Mouse (Mus musculus) layer of hippocampus, postnatal 14 days (tissue): ENCODE measurements around the gene Plscr3. TPM values are rescaled to one million over a fixed set of nuclear protein-coding genes. Genes with fewer than 3 reads are reported as not detected.

Experiments
- DNase-seq, 2 experiments: peaks; one replicate each; pipeline ENCODE4 v3.0.0; 2021 to 2022; ENCODE audit warnings: low spot score in 2 of 2, mixed read lengths in 1 of 2
- total RNA-seq, 2 experiments: library from RNA; stranded (reverse); gene quantifications; 2 replicates each; pipeline ENCODE4 v1.2.3; 2021

Gene Plscr3
- total RNA-seq, 2 experiments from 2014 or later = 22.0 to 23.3 TPM

DNA sequence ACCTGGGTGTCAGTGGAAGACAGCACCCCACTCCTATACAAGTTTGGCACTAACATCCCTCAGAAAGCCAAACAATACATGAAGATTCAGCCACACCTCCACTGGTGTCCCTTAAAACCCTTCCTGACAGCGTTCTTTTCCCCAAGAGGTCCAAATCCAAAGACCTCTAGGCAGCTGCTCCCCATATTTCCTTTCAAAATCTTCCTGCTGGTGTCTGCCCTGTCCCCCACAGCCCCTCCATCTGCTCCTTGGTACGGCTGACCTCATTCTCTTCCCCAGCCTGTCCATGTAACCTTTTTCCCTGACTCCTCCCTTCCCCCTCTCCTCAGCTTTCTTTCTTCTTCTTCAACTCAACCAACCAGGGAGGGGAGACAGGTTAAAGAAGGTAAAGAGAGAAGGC, 22.7 kb upstream of the Plscr3 start:
- DNase-seq = no peak

DNA sequence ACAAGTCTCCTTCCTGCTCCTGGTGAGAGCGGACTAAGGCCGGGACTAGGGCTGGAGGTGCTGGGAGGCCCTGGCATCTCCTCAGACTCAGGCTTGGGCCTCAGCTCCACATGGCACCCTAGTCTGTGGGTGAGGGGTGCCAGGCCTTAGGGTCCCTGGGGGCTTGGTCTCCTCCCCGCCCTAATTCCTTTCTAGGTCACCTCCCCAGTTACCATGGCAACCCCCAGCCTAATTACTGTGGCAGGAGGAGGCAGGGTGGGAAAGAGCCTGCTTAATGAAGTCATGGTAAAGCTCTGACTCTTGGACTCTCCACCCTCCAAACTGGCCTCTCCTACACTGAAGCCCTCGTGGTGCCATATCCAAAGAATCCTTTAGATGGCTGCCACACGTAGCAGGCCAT, 17.3 kb upstream of the Plscr3 start:
- DNase-seq = no peak

DNA sequence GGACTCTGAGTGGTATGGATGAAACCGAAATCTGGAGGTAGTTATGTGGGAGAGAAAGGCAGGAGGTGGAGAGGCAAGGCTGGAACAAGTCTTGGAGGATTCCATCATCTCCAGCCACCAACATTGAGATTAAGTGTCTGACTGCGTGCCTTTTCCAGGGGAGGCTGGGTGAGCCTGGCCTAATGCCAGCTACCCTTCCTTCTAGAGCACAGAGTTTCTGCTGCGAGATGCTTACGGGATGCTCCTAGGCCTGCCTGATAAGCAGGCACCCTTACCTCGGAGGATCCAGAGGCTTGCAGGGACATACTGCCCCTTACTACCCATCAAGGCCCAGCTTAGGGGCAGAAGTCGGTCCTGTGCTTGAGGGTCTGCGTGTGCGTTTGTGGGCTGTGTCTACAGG, 12.6 kb upstream of the Plscr3 start:
- DNase-seq = no peak

DNA sequence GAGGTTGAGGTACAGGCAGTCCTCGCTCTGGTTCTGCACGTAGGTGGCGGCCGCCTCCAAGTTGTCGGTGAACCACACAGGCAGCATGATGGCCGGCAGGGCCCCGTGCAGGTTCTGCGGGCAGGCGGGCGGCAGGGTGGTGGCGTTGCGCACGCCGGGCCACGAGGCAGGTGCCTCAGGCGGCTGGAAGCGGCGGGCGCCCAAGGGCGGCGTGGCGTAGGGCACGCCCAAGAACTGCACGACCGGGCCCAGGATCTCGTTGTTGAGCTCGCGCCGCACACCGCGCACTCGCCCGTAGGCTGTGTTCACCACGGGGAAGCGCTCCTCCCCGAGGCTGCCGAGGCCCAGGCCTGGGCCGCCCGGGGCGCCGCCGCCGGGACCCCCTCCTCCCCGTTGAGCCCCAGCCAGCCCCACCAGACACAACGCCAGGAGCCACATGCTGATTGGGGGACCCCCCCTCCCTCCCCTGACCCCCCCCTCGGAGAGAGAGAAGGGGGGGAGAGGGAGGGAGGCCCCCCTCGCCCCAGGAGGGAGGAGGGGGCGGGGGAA, 12.1 kb upstream of the Plscr3 start:
- DNase-seq = peak in 1 of 2 experiments; percentile 31

DNA sequence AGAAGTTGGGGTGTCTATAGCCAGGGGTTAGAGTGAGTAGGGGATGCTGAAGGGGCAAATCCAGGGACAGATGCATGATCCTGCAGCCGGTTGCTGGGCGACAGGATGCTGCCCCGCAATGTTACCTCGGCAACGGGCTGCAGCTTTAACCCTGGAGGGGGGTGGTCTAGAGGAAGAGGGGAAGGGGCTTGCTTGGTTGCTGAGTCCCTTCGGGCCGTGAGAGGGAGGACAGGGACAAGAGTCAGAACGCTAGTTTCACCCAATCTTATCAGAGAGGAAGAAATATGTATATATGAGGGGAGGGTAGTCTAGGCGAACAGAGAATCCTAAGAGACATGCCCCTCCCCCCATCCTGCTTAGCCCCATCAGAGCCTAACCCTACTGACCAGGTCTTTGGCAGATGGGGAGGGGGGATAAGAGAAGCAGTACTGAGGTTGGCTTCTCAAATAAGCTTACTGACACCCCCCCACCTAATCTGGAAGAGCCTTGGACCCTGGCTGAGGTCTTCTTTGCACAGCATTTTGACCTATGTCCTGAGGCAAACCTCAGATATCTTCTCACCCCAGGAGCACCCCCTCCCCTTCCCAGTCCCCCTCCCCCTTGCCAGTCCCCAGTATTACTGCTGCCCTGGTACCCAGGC, 10.7 kb upstream of the Plscr3 start:
- no peak for DNase-seq

DNA sequence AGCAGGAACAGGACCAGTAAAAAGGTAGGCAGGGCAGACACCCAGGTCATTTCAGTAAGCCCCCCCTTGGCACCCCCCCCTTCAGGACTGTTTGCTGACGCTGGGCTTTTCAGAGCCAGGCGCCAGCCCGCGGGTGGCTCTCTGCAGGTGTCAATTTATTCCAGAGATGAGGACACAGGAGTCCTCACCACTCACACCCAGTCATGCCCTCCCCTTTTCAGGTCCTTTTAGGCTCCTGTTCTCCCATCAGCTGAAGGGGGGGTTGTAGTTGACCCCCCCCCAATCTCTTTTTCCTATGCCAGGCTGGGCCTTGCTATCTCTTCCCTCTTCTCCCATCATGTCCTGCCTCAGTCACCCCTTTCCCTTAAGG, 10.2 kb upstream of the Plscr3 start:
- DNase-seq = no peak

DNA sequence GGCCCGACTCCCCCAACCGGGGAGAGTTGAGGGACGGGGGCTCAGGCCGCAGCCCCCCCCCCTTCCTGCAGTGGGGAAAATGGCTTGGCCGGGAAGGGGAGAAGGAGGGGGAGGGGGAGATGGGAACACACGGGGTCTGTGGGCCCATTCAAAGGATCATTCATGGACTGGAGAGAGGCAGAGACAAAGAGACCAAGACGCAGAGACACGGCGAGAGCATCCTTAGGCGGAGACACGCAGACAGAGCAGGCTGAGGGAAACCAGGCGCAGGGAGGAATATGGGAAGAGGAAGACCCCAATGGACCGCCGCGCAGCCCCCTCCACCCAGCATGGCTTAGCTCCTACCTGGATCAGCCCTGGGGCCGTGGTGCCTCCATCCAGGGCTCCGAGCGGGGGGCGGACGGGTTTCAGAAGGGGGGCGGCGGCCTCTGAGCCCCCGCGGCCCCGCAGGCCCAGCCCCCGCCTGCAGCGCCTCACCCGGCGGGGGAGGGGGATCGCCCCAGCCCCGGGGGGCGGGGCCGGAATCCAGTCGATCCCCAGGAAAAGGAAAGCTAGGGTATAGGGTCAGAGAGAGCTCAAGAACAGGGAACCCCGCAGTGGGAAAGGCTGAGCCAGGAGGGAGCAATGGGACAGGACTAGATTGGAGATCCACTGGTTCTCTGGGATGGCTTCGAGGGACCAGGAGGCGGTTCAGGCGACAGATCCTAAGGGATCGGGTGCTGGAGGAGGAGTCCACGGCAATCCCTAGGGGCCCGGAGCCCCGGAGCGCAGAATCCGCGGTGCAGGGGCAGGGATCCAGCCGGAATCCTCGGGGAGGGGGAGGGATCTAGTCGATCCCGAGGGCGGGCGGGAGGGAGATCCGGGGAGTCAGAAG, 9.2 kb upstream of the Plscr3 start:
- peak; percentile 54 for DNase-seq

DNA sequence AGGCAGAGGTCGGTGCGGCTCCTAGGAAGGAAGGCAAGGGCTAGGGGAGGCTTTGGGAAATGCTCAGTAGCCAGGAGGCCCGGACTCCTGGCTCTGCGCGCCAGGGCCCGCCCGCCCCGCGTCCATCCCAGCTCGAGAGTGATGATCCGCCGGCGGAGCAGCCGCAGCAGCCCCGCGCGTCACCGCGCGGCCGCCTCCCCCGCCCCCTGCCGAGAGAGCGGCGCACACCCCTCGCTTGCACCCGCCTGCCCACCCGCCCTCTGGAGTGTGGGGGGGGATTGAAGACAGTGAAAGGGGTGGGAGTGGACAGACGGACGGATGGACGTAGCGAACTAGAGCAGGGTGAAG, 8.6 kb upstream of the Plscr3 start, which contains the start of gene Nlgn2:
Gene Nlgn2, minus strand, starts transcription at position 181 of the 348 bp plus-strand sequence.
- DNase-seq = no peak

DNA sequence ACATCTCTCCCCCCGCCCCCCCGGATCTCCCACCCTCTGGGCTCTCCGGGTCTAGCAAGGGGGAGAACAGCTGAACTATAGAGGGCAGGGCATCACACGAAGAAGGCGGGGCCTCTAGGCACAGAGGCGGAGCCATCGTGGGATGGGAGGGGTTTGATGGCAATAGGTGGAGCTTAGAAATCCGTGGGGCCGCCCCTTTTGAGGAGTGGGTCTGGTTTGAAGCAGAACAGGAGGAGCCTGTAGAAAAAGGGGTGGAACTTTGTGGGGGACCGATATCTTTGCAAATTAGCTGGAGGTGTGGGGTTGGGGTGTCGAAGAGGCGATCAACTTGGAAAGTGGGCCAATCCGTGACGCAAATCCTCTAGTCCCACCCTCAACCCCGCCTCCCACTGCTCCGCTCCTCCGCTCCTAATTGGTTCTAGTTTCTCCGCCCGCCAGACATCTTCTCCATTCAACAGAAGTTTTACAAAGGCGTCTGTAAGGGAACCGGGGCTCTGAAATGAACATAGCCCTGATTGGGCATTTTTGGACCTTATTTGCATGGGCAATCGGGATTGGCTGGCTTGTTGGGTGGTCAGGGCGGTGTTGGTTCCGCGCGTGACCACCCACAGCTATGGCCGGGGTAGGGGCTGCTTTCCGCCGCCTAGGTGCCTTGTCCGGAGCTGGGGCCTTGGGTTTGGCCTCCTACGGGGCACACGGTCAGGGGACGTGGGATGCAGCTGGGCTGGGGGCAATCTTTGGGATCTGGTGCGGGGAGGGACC, 8.0 kb upstream of the Plscr3 start, which contains the start of gene Tmem256:
Gene Tmem256, plus strand, starts transcription at position 563 of the 762 bp plus-strand sequence.
- DNase-seq = peak; percentile 98 to 99

DNA sequence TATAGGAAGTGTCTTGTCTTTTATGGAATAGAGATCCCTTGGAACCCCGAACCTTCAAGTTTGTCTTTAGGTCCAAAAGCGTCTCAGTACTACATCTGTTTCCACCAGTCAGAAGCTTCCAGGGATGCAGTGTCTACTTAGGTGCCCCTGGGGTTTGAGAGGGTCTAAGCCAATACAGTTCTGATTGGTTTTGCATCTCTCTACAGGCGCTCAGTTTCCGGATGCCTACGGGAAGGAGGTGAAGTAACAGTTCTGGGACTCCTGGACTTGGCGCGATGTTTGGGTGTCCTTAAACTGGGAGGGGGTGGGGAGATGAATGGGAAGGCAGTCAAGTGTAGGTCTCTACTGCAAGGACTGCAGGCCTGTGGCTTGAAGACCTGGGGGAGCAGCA, 7.5 kb upstream of the Plscr3 start:
- no peak for DNase-seq

DNA sequence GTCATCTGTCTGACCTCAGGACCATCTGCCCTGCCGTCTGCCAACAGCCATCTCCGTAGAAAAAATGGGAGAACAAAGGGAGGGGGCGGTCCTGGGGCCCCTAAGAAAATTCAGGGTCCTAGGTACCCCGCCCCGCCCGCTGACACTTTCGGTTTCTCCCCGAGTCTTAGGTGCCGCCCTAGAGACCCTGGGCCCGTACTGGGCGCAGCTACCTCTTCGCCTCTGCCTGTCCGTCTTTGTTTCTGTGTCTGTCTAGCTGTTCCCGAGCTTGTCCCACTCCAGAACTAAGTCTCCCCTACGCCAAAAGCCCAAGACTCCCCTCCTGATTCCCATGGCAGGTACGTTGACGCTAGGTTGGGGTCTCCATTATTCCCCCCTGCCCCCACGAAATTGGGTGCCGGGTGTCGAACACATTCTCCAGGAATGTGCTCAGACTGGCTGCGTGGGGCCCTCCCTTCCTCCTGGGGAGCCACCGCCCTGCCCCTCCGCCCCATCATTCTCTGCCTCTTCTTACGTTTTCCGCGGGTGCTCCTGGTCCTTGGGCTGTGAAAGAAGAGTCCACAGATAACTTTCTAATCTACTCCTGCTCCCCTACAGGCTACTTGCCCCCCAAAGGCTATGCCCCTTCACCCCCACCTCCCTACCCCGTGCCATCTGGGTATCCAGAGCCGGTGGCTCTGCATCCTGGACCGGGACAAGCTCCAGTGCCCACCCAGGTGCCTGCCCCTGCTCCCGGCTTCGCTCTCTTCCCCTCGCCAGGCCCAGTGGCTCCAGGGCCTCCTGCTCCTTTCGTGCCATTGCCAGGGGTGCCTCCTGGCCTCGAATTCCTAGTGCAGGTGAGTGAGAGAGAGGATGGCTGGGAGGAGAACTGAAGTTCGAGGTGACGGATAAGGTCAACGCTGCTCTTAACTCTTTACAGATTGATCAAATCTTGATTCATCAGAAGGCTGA, 837 bp downstream of the Plscr3 start:
- DNase-seq = no peak

DNA sequence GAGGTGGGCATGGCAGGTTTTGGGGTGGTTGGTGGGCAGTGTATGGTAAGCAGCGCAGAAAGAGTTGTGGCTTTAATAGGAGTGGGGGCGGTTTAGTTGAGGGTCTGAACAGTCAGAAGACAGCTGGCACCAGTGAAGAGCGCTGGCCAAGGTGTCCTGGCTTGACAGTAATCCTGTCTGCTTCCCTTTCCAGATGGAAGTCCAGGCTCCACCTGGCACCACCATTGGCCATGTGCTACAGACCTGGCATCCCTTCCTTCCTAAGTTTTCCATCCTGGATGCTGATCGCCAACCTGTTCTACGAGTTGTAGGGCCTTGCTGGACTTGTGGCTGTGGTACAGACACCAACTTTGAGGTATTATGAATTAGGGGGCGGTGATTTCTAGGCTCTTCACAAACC, 1.8 kb downstream of the Plscr3 start:
- DNase-seq = no peak

DNA sequence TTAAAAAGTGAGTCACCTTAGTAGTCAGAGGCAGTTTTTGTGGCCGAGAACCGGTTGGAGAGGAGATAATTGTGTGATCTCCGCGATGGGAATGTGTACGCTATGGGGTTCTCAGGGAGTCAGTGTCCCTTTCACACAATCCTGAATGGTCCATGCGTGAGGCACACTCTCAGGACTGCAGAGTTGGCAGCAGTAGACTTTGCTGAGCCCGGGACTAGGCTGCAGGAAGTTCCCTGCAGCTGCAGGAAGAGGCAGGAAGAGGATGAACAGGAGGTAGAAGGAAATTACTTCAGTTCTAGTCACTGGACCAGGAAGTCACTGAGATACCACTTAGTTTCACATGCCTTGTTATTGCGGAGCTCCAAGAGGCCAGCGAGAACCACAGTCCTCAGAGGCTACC, 3.0 kb downstream of the Plscr3 start:
- no peak for DNase-seq

DNA sequence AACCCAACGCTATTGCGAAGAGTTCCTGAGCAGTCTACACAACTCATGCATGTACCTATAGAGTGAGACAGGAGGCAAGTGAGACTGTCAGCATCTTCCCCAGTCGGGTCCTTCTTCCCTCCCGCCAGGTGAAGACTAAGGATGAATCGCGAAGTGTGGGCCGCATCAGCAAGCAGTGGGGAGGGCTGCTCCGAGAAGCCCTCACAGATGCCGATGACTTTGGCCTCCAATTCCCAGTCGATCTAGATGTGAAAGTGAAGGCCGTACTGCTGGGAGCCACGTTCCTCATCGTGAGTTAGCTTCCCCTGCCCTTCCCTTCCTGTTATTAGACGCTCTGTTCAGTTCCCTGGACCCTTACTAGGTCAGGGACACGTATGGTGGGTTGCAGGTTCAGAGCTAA, 3.7 kb downstream of the Plscr3 start:
- no peak for DNase-seq

DNA sequence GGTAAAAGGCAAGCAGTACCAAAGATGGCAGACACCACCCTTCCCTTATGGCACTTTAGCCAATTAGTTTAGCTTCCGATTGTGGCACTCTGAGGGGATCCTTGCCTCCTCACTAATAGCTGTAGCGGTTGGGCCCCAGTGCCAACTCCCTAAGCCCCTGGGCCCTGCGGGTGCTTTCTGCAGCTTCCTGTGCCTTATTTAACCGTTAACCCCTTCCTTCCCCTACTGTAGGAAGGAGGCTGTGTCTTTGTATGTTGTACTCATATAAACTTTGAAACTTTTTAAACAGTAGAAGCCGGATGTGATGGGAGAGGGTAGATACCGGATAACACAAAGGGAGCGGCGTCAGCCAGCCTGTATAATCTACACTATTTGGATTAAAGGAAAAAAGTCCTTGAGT, 4.6 kb downstream of the Plscr3 start:
- no peak for DNase-seq

DNA sequence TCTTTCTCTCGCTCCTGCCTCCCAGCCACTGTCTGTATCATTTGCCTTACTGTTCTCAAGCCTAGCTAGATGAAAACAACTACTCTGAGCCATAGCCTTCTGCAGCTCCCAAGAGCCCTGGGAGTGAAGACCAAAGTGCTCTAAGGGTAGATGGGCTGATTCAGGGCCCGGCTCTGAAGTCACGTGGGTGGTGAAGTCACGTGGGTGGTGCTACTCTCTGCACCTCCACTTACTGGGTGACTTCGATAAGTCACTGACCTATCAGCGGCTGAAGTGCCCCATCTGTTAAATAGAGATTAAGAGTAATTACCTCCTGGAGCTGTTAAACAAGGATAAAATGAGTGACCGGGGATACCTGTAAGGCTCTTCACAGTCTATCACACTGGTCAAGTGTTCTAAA, 7.8 kb downstream of the Plscr3 start:
- no peak for DNase-seq

DNA sequence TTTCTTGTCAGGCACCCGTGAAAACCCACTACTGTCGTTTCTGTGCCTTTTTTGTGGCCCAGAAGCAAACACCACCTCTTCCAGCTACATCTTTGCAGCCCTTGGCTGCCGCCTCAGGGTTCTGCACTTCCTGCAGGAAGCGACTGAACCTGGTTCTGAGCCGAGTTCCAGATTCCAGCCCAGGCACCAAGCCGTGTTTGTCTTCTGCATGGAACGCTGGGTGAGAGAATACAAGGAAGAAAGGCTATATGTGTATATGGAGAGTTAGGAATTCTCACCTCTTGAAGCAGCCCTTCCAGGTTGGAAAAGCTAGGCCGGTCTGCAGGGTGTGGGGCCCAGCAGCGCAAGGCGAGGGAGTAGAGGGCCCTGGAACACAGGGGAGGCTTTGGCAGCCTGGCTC, 8.5 kb downstream of the Plscr3 start:
- DNase-seq = no peak

DNA sequence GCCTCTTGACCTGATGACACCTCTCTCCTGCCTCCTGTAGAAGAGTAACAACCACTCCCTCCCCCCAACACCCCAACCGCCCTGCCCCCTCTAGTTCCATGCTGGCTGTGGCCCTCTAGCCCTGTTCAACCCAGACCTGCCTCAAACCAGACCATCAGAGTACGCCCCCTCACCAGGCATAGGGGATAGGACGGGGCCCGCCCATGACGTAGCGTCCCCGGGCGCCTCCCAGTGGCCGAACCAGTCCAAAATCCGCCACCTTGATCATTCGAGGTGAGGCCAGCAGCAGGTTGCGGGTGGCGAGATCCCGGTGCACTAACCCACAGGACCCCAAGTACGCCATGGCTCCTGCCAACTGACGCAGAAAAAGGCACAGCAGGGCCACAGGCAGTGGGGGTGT, 9.2 kb downstream of the Plscr3 start:
- DNase-seq = no peak

DNA sequence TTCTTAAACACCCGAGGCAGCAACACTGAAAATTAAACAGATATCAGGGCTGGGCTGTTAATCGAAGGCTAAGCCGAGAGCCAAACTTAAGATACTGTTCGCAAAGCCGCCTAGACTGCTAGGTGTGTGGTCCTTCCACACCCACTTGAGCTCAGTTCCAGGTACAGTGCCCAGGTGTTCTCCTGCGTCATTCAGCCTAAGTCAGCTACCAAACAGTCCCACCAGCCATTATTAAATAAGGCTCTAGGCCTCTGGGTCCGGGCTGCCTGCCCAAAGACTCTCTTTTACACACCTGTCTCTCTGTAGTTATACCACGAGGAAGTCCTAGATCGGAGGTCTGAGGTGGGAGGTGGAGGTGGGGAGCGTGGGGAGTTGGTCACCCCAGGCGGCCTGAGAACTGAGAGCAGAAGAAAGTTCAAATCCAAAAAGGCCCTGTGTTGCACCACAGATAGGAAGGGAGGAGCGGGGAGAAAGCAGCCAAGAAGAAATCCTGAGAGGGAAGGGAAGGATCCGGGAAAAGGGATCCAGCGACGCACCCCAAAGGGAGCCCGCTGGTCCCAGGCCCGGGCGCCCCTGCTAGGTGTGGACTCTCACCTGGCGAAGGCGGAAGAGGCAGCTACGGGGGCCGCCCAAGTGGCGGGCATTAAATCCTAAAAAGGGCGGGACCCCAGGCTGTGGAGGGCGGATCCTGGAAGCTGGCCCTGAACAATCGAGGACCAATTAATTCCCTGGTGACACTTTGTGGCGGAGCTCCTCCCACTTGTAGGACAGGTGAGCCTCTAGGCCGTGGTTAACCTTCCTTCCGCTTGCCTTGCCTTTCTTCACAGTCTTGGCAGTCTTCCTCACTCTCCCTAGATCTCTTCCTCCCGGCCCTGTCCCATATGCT, 12.2 kb downstream of the Plscr3 start, which contains the start of gene Tnk1:
Gene Tnk1, minus strand, starts transcription at position 618 of the 886 bp plus-strand sequence.
- DNase-seq = no peak
